ENCODE assay signal across 8 mouse cellular contexts in genomic region chr1:98062074-98062473, GRCm38 (mm10).
"Had no signal": no experiment of that assay in that cellular context is flagged by ENCODE, and none has a peak within 500 bp of the region (broad histone marks: within the 10 kb centered on the region; RNA-seq: fewer than 3 reads in every experiment).

No protein-coding gene starts in this region.

- H3K4me3 ChIP-seq: limb, embryonic 15.5 days; liver, embryonic 13.5 days; midbrain, embryonic 13.5 days had no signal

- H3K27me3 ChIP-seq: limb, embryonic 15.5 days; liver, embryonic 13.5 days; midbrain, embryonic 13.5 days had no signal

- H3K9me3 ChIP-seq: limb, embryonic 15.5 days; liver, embryonic 13.5 days; midbrain, embryonic 13.5 days had no signal

- H3K36me3 ChIP-seq: limb, embryonic 15.5 days; liver, embryonic 13.5 days; midbrain, embryonic 13.5 days had no signal

- ATAC-seq: midbrain, embryonic 13.5 days had no signal

- H3K27ac ChIP-seq: limb, embryonic 15.5 days; liver, embryonic 13.5 days; midbrain, embryonic 13.5 days had no signal

- H3K9ac ChIP-seq: limb, embryonic 15.5 days; liver, embryonic 13.5 days; midbrain, embryonic 13.5 days had no signal

- H3K4me1 ChIP-seq: limb, embryonic 15.5 days had no signal

- H3K4me2 ChIP-seq: limb, embryonic 15.5 days; liver, embryonic 13.5 days; midbrain, embryonic 13.5 days had no signal

- DNase-seq: kidney, adult 2 months; kidney, postnatal 25 days; liver, embryonic 13.5 days; lung, adult 2 months; right cerebral cortex, postnatal 14 days; thymus, postnatal 4 days had no signal
